Mouse (Mus musculus) myocyte (in vitro differentiated cells): Measurements from ENCODE around the gene Cc2d1a.

ENCODE experiments used
- POLR2A ChIP-seq: IDR thresholded peaks from one replicate; pipeline ENCODE4 v1.6.1; 2011; ENCODE audit warnings: low read depth, mild to moderate bottlenecking, control low read depth, moderate library complexity; ENCODE audit not compliant: insufficient read length
- TCF12 ChIP-seq: IDR thresholded peaks from one replicate; pipeline ENCODE4 v1.6.1; 2011; ENCODE audit warnings: mild to moderate bottlenecking, control low read depth; ENCODE audit not compliant: poor library complexity, insufficient read depth, severe bottlenecking

GRCm38 (mm10) chr8:84090585-84090984, 57.2 kb downstream of the Cc2d1a start:
- TF ChIP-seq TCF12 (no peak), POLR2A (no peak)
